Mouse (Mus musculus) lung, postnatal 0 days (tissue): Measurements from ENCODE around the gene Mrpl18.

Source experiments
- CTCF ChIP-seq: IDR thresholded peaks from 2 replicates; pipeline ENCODE4 v1.5.1; 2016; ENCODE audit warnings: antibody characterized with exemption, mild to moderate bottlenecking
- EP300 ChIP-seq: IDR thresholded peaks from 2 replicates; pipeline ENCODE4 v1.6.1; 2016; ENCODE audit warnings: antibody characterized with exemption, mild to moderate bottlenecking, control low read depth

DNA sequence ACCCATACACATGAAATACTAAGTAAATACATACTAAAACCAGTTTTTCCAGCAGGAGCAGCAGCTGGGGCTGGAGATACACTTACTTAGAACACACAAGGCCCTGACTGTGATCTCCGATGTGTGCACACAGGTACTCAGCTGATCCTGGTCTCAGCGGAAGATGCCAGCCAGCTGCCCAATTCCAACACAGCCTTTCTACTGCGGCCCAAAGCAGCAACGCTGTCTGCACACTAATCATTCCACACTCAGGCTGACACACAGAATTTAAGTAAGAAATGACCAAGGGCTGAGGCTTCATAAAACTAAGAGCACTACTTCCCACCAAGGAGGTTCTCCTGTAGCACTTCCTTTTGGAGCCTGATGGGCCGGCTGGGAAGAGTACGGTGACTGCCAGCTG is 13.9 kb downstream of the Mrpl18 start:
- TF ChIP-seq EP300 (no peak), CTCF (no peak)
